In genomic region chr2:24914762-24915161, GRCm38 (mm10) we compare ENCODE assay signal across 21 mouse cellular contexts. TPM values are rescaled to one million over a fixed set of nuclear protein-coding genes. Genes with fewer than 3 reads are reported as not detected.
A peak's percentile ranks its signal among the peaks of the same experiment; 100 is the strongest.
DNase-seq lines count a peak whose midpoint lies in the region; ATAC-seq and TF ChIP-seq lines count a peak whose summit lies in the region.
"Had no signal": no experiment of that assay in that cellular context is flagged by ENCODE, and none has a peak within 500 bp of the region (broad histone marks: within the 10 kb centered on the region; RNA-seq: fewer than 3 reads in every experiment).

No protein-coding gene starts in this region.

- H3K4me2 ChIP-seq in forebrain, embryonic 13.5 days, result no peak overlapping the region
- no peak overlapping the region for H3K4me2 ChIP-seq in hindbrain, embryonic 12.5 days (replicated peaks)
- H3K4me2 ChIP-seq: embryonic facial prominence, embryonic 12.5 days; embryonic facial prominence, embryonic 15.5 days; forebrain, embryonic 15.5 days; heart, embryonic 11.5 days; hindbrain, embryonic 13.5 days; intestine, embryonic 15.5 days had no signal

- H3K27me3 ChIP-seq in MEL (ENCODE audit: control insufficient read depth in 1 of 2, insufficient read depth in 2 of 2, low read length in 2 of 2), result no peaks in the 10 kb centered on the region
- H3K27me3 ChIP-seq in forebrain, embryonic 13.5 days, result no peaks in the 10 kb centered on the region
- no peaks in the 10 kb centered on the region for H3K27me3 ChIP-seq in hindbrain, embryonic 12.5 days
- H3K27me3 ChIP-seq: embryonic facial prominence, embryonic 12.5 days; embryonic facial prominence, embryonic 15.5 days; forebrain, embryonic 15.5 days; hindbrain, embryonic 13.5 days; intestine, embryonic 15.5 days had no signal

- no peak overlapping the region for H3K9ac ChIP-seq in MEL (ENCODE audit: control insufficient read depth, low read depth, low read length, poor library complexity, severe bottlenecking)
- no peak overlapping the region for H3K9ac ChIP-seq in forebrain, embryonic 13.5 days
- no peak overlapping the region for H3K9ac ChIP-seq in hindbrain, embryonic 12.5 days
- H3K9ac ChIP-seq: embryonic facial prominence, embryonic 12.5 days; embryonic facial prominence, embryonic 15.5 days; forebrain, embryonic 15.5 days; hindbrain, embryonic 13.5 days; intestine, embryonic 15.5 days had no signal

- H3K9me3 ChIP-seq in MEL (replicated peaks; ENCODE audit: insufficient read depth, low read length), result no peaks in the 10 kb centered on the region
- no peaks in the 10 kb centered on the region for H3K9me3 ChIP-seq in forebrain, embryonic 13.5 days (replicated peaks)
- no peaks in the 10 kb centered on the region for H3K9me3 ChIP-seq in hindbrain, embryonic 12.5 days (replicated peaks)
- H3K9me3 ChIP-seq: embryonic facial prominence, embryonic 12.5 days; embryonic facial prominence, embryonic 15.5 days; forebrain, embryonic 15.5 days; hindbrain, embryonic 13.5 days; intestine, embryonic 15.5 days had no signal

- no peak for TF ChIP-seq RAD21 in MEL (IDR thresholded peaks at IDR 0.05; ENCODE audit: low read depth, low read length)

- no peak for TF ChIP-seq EP300 in MEL (IDR thresholded peaks at IDR 0.05; ENCODE audit: low read depth in 1 of 2, low read length in 2 of 2)

- H3K36me3 ChIP-seq in MEL (ENCODE audit: control insufficient read depth in 1 of 2, insufficient read depth in 2 of 2, low read length in 2 of 2), result peaks cover 5 to 28% of the 10 kb centered on the region in 2 experiments; a peak in 3 of 4 replicates
- H3K36me3 ChIP-seq in forebrain, embryonic 13.5 days (ENCODE audit: poor library complexity, severe bottlenecking), result peaks cover 22% of the 10 kb centered on the region
- no peaks in the 10 kb centered on the region for H3K36me3 ChIP-seq in hindbrain, embryonic 12.5 days
- H3K36me3 ChIP-seq: embryonic facial prominence, embryonic 15.5 days; intestine, embryonic 15.5 days had no signal

- H3K4me1 ChIP-seq in MEL (ENCODE audit: control insufficient read depth in 1 of 2, insufficient read depth in 2 of 2, low read length in 2 of 2), result peaks cover 5 to 14% of the 10 kb centered on the region in 2 experiments; a peak in 3 of 4 replicates
- peaks cover 16% of the 10 kb centered on the region for H3K4me1 ChIP-seq in forebrain, embryonic 13.5 days
- peaks cover 13% of the 10 kb centered on the region for H3K4me1 ChIP-seq in hindbrain, embryonic 12.5 days

- DNase-seq in kidney, adult 9 months, result peak; percentile 45
- DNase-seq in kidney, postnatal 4 days, result no peak
- DNase-seq in MEL (ENCODE audit: low read depth, low spot score) (no peak), R1 (ENCODE audit: low read depth, low spot score) (peak; percentile 68)
- DNase-seq: adrenal gland, postnatal 10 days; adrenal gland, postnatal 36 days; cerebellum, adult 11 months; cerebellum, adult 2 months; cerebellum, adult 9-11 months; cerebellum, postnatal 25 days; gastrocnemius, postnatal 25 days had no signal

- H3K27ac ChIP-seq in MEL (ENCODE audit: control insufficient read depth, low read depth, low read length), result no peak overlapping the region
- H3K27ac ChIP-seq in forebrain, embryonic 13.5 days, result no peak overlapping the region
- no peak overlapping the region for H3K27ac ChIP-seq in hindbrain, embryonic 12.5 days
- H3K27ac ChIP-seq: embryonic facial prominence, embryonic 12.5 days; embryonic facial prominence, embryonic 15.5 days; forebrain, embryonic 15.5 days; hindbrain, embryonic 13.5 days; intestine, embryonic 15.5 days had no signal

- TF ChIP-seq POLR2A in MEL (IDR thresholded peaks at IDR 0.05; ENCODE audit: control insufficient read depth in 1 of 2, insufficient read depth in 1 of 2, low read depth in 1 of 2, low read length in 2 of 2, poor library complexity in 1 of 2), result no peak

- peaks cover 55% of the 10 kb centered on the region for H3K79me2 ChIP-seq in MEL (ENCODE audit: control insufficient read depth, insufficient read depth, low read length, poor library complexity)

- no peak for TF ChIP-seq CTCF in MEL (IDR thresholded peaks at IDR 0.05 in 2 of 3, conservative IDR thresholded peaks at IDR 0.05 in 1 of 3; ENCODE audit: control insufficient read depth in 1 of 3, insufficient read depth in 1 of 3, low read depth in 2 of 3, low read length in 3 of 3, poor library complexity in 1 of 3, severe bottlenecking in 1 of 3)

- no peak for ATAC-seq in forebrain, embryonic 13.5 days
- no peak for ATAC-seq in hindbrain, embryonic 12.5 days (ENCODE audit: low FRiP score)
- ATAC-seq: CD4-positive, CD25-positive, alpha-beta regulatory T cell, adult 4 months; forebrain, embryonic 15.5 days; hindbrain, embryonic 16.5 days; intestine, embryonic 15.5 days had no signal

- WGBS in forebrain, embryonic 13.5 days, result 84% methylated on average over 3 of the region's 3 CpGs
- WGBS in hindbrain, embryonic 12.5 days, result 87% methylated on average over 3 of the region's 3 CpGs

- no peak overlapping the region for H3K4me3 ChIP-seq in MEL (ENCODE audit: control insufficient read depth in 1 of 2, insufficient read depth in 1 of 2, low read depth in 2 of 2, low read length in 2 of 2)
- no peak overlapping the region for H3K4me3 ChIP-seq in forebrain, embryonic 13.5 days
- H3K4me3 ChIP-seq in hindbrain, embryonic 12.5 days, result no peak overlapping the region
- H3K4me3 ChIP-seq: embryonic facial prominence, embryonic 12.5 days; embryonic facial prominence, embryonic 15.5 days; forebrain, embryonic 15.5 days; hindbrain, embryonic 13.5 days; intestine, embryonic 15.5 days had no signal

TF ChIP-seq in MEL, 35 proteins besides CTCF, POLR2A, EP300 and RAD21:
- peak; percentile 80 for TF ChIP-seq TBP (IDR thresholded peaks at IDR 0.05; ENCODE audit: low read depth, low read length)
- no peak for TF ChIP-seq USF2 (IDR thresholded peaks at IDR 0.05; ENCODE audit: borderline replicate concordance in 1 of 2, insufficient read depth in 1 of 2, low read depth in 1 of 2, low read length in 2 of 2)

RNA-seq across cellular contexts. Expression of gene Ehmt1, which starts 4.7 kb away (rescaled TPM):
- 31.9 and 32.7 TPM in 2 replicates for total RNA-seq in MEL (2012; rRNA removed)
- polyA plus RNA-seq in MEL (2012; ENCODE audit: insufficient read depth in 1 of 2, insufficient read length in 2 of 2, low read depth in 1 of 2, low replicate concordance in 2 of 2, missing spikeins in 1 of 2), result 10 to 100 TPM in 1 of 2 experiments, not detected in 1; 55.8 TPM
- polyA plus RNA-seq in forebrain, embryonic 13.5 days (2015; fragmentation: Nextera tagmentation; extraction: Ambion mirVana), result 152 and 156 TPM in 2 replicates
- polyA plus RNA-seq in hindbrain, embryonic 12.5 days (2016; fragmentation: Nextera tagmentation; extraction: Ambion mirVana), result 126 and 134 TPM in 2 replicates

RNA-seq across cellular contexts. Expression of gene Arrdc1, which starts 20.3 kb away (rescaled TPM):
- total RNA-seq in MEL (2012; rRNA removed), result 19.0 and 20.2 TPM in 2 replicates
- polyA plus RNA-seq in MEL (2012; ENCODE audit: insufficient read depth in 1 of 2, insufficient read length in 2 of 2, low read depth in 1 of 2, low replicate concordance in 2 of 2, missing spikeins in 1 of 2), result 10 to 100 TPM in 1 of 2 experiments, not detected in 1; 49.0 TPM
- polyA plus RNA-seq in forebrain, embryonic 13.5 days (2015; fragmentation: Nextera tagmentation; extraction: Ambion mirVana), result 19.1 and 21.5 TPM in 2 replicates
- 20.0 and 21.9 TPM in 2 replicates for polyA plus RNA-seq in hindbrain, embryonic 12.5 days (2016; fragmentation: Nextera tagmentation; extraction: Ambion mirVana)

RNA-seq across cellular contexts. Expression of gene Zmynd19, which starts 34.8 kb away (rescaled TPM):
- total RNA-seq in MEL (2012; rRNA removed), result 73.7 and 83.5 TPM in 2 replicates
- polyA plus RNA-seq in MEL (2012; ENCODE audit: insufficient read depth in 1 of 2, insufficient read length in 2 of 2, low read depth in 1 of 2, low replicate concordance in 2 of 2, missing spikeins in 1 of 2), result 100 to 1,000 TPM in 1 of 2 experiments, not detected in 1; 114 TPM
- polyA plus RNA-seq in forebrain, embryonic 13.5 days (2015; fragmentation: Nextera tagmentation; extraction: Ambion mirVana), result 10.2 and 12.1 TPM in 2 replicates
- 19.7 and 20.7 TPM in 2 replicates for polyA plus RNA-seq in hindbrain, embryonic 12.5 days (2016; fragmentation: Nextera tagmentation; extraction: Ambion mirVana)

RNA-seq across cellular contexts. Expression of gene Dph7, which starts 47.4 kb away (rescaled TPM):
- total RNA-seq in MEL (2012; rRNA removed), result 16.6 and 17.6 TPM in 2 replicates
- 10 to 100 TPM in 1 of 2 experiments, not detected in 1; 19.7 TPM for polyA plus RNA-seq in MEL (2012; ENCODE audit: insufficient read depth in 1 of 2, insufficient read length in 2 of 2, low read depth in 1 of 2, low replicate concordance in 2 of 2, missing spikeins in 1 of 2)
- 35.5 and 38.8 TPM in 2 replicates for polyA plus RNA-seq in forebrain, embryonic 13.5 days (2015; fragmentation: Nextera tagmentation; extraction: Ambion mirVana)
- 28.5 and 29.9 TPM in 2 replicates for polyA plus RNA-seq in hindbrain, embryonic 12.5 days (2016; fragmentation: Nextera tagmentation; extraction: Ambion mirVana)

Comparison
In these comparisons a context has a peak if more than half of its experiments do, and no peak if none do; other contexts are left out.
1. DNase-seq: peak in kidney, adult 9 months (single experiment) and R1 (single experiment); none in kidney, postnatal 4 days (0 of 2) and MEL (single experiment).